Mouse (Mus musculus) midbrain, embryonic 11.5 days (tissue): ENCODE measurements around the gene Shbg. TPM values are rescaled to one million over a fixed set of nuclear protein-coding genes. Genes with fewer than 3 reads are reported as not detected.
A peak's percentile ranks its signal among the peaks of the same experiment; 100 is the strongest.

Experiments used
- ATAC-seq: fragments of 200-750 bp; cut with Nextera tagmentation; 2 replicates; pipeline ENCODE4 v1.8.0; 2017; ENCODE audit warnings: moderate TSS enrichment, moderate library complexity; ENCODE audit not compliant: low FRiP score
- DNase-seq: peaks from one replicate; pipeline ENCODE4 v3.0.0; 2015; ENCODE audit warnings: low spot score; ENCODE audit errors: missing footprints
- H3K27ac ChIP-seq: fragments of 300-500 bp; sonication (generic); 2 replicates; pipeline ENCODE4 v1.5.1; 2014; ENCODE audit warnings: low read depth, low read length
- H3K27me3 ChIP-seq: fragments of 300-500 bp; sonication (generic); 2 replicates; pipeline ENCODE4 v1.6.1; 2014; ENCODE audit warnings: mild to moderate bottlenecking, low read length, moderate library complexity, mixed read lengths; ENCODE audit not compliant: control insufficient read depth, insufficient read depth
- H3K36me3 ChIP-seq: fragments of 300-500 bp; sonication (generic); 2 replicates; pipeline ENCODE4 v1.6.1; 2014; ENCODE audit warnings: mild to moderate bottlenecking, low read length, moderate library complexity, mixed read lengths; ENCODE audit not compliant: control insufficient read depth, insufficient read depth
- H3K4me1 ChIP-seq: fragments of 300-500 bp; sonication (generic); 2 replicates; pipeline ENCODE4 v1.6.1; 2014; ENCODE audit warnings: low read length; ENCODE audit not compliant: control insufficient read depth, insufficient read depth
- H3K4me2 ChIP-seq: fragments of 300-500 bp; sonication (generic); 2 replicates; pipeline ENCODE4 v1.6.1; 2014; ENCODE audit warnings: mild to moderate bottlenecking, moderate library complexity
- H3K4me3 ChIP-seq: fragments of 300-500 bp; sonication (generic); 2 replicates; pipeline ENCODE4 v1.5.1; 2014; ENCODE audit warnings: low read depth, low read length
- H3K9ac ChIP-seq: fragments of 300-500 bp; sonication (generic); 2 replicates; pipeline ENCODE4 v1.6.1; 2014; ENCODE audit warnings: low read length
- H3K9me3 ChIP-seq: fragments of 300-500 bp; sonication (generic); 2 replicates; pipeline ENCODE4 v1.6.1; 2016; ENCODE audit warnings: low read length; ENCODE audit not compliant: control insufficient read depth
- WGBS: fragments of 180-500 bp; shearing (Covaris S2); extraction: QIAGEN DNeasy Blood & Tissue Kit; methylation state at CpG from one replicate; pipeline ENCODE4 v1.1.7; 2014; 5-methylcytosine and 5-hydroxymethylcytosine counted together
- polyA plus RNA-seq: library from polyadenylated mRNA; unstranded; fragments of >200 nt; fragmentation: Nextera tagmentation; extraction: Ambion mirVana; gene quantifications from 2 replicates; pipeline ENCODE4 v1.2.1, GENCODE M21; 2014

The Shbg gene
- polyA plus RNA-seq, 1 experiment from 2014 or later, result not detected

DNA sequence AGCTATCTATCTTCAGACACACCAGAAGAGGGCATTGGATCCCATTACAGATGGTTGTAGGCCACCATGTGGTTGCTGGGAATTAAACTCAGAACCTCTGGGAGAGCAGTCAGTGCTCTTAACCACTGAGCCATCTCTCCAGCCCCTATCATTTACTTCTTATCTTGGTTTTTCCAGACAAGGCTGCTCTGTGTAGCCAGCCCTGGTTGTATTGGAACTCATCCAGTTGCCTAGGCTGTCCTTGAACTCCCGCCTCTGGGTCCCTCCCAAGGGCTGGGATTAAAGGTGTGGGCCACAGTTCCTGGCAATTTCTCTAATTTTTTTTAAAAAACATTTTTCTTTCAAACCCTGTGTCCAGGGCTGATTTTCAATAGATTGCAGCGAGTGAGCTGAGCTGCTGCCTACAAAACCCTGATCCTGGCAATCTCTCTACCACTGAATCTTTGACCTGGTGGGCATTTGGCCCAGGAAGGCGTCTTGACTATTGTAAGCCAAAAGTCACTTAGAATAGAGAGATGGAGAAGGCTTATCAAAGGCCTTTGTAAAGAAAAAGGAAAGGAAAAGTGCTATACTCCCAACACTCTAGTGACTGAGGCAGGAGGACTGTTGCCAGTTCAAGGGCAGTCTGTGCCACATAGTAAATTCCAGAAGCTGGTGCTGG, 43.6 kb upstream of the Shbg start:
- Histone ChIP-seq H3K4me3 (peak overlapping the region; percentile 50), H3K4me2 (peak overlapping the region; percentile 55), H3K36me3 (peaks cover 32% of the 10 kb centered on the region), H3K4me1 (peaks cover 9% of the 10 kb centered on the region), H3K27ac (no peak overlapping the region), H3K9ac (peak overlapping the region; percentile 70), H3K27me3 (no peaks in the 10 kb centered on the region), H3K9me3 (no peaks in the 10 kb centered on the region)
- 80% methylated on average over 3 of the region's 3 CpGs for WGBS
- ATAC-seq (no peak), DNase-seq (peak; percentile 84)

DNA sequence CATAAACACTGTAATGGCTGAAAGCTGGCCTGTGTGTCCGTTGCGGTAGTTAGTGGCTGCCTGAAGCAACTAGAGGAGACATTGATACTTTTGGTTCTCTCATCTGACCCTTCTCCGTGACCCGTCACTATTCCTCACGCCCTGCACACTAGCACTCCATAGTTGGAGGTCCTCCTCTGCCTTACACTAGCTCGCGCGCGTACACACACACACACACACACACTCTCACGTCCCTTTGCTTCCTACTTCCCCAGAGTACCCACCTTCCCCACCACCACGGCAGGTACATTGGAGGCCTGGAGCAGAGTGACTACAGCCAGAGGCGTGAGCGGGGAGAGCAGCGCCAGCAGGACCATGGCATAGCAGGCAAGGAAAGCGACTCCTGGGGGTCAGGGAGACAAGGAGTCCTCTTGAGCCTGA, 39.8 kb upstream of the Shbg start:
- Histone ChIP-seq H3K4me3 (no peak overlapping the region), H3K36me3 (peaks cover 21% of the 10 kb centered on the region)

DNA sequence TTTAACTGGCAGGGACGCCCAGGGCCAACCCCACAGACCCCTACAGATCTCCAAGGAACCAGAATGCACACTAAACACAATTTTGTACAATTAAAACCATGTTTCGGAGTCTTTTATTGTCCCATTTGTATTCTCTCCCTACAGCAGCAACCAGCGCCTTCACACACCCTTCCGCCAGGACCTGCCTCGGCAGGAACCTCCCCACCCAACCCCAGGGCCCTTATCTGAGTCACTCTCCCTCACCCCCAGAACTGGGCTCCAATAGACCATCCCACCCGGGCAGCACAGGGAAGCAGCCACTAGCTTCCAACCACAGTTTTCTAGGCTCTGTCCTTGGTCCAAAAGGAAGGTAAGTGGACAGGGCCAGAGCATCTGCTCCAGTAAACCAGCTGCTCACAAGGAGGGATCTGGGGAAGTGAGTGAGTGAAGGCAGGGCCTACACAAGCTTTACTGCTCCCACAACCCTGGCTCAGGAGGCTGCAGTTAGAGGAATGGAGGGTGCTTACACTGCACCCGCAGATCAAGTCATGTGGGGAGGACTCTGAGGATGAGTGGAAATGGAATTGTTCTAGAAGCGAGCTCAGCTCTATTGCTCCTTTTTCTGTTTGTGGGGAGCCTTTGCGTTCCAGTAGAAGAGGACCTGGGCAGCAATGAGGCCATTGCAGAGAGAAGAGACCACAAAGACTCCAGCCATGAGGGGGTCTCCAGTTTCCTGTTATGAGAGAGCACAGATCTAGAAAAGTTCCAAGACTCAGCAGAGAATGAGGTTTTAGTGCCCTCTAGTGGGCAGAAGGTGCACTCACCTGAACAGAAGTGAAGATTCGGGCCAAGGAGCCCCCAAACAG, 39.1 kb upstream of the Shbg start:
- Histone ChIP-seq H3K9me3 (no peaks in the 10 kb centered on the region), H3K9ac (no peak overlapping the region), H3K4me3 (no peak overlapping the region), H3K36me3 (peaks cover 28% of the 10 kb centered on the region), H3K4me1 (peaks cover 11% of the 10 kb centered on the region), H3K4me2 (no peak overlapping the region), H3K27me3 (no peaks in the 10 kb centered on the region), H3K27ac (no peak overlapping the region)
- DNase-seq (peak; percentile 96), ATAC-seq (no peak)
- WGBS, result 80% methylated on average over 10 of the region's 10 CpGs

More for the DNA sequence above, 39.8 kb upstream of the Shbg start:
- 87% methylated on average over 15 of the region's 15 CpGs for WGBS
- DNase-seq, result peak; percentile 87
- ATAC-seq, result no peak
- Histone ChIP-seq H3K9me3 (no peaks in the 10 kb centered on the region), H3K4me1 (peaks cover 11% of the 10 kb centered on the region), H3K9ac (no peak overlapping the region), H3K4me2 (no peak overlapping the region), H3K27me3 (no peaks in the 10 kb centered on the region), H3K27ac (no peak overlapping the region)

DNA sequence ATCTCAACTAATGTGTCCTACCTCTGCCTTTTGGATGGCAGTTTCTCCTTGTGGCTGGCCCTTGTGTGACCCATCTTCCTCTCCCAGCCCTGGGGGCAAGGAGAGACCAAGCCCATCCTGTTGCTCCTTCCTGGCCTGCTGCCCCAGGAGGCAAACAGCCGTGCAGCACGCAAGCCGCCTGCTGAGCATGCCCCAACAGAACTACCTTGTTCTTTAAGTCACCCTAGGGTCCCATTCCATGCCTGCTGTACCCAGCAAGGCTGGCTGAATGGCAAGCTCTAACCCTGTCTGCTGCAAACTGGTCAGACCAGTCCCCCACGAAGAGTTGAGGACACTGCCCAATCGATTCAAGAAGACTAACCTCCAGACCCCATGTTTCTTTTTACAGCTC, 38.4 kb upstream of the Shbg start:
- H3K4me3 ChIP-seq, result no peak overlapping the region
- H3K4me2 ChIP-seq, result no peak overlapping the region
- DNase-seq (no peak), ATAC-seq (no peak)
- no peaks in the 10 kb centered on the region for H3K27me3 ChIP-seq
- H3K36me3 ChIP-seq, result peaks cover 28% of the 10 kb centered on the region
- H3K9ac ChIP-seq, result no peak overlapping the region
- 88% methylated on average over 5 of the region's 5 CpGs for WGBS
- H3K4me1 ChIP-seq, result 0 out of 2 replicates have a peak, but pooled peaks cover 4% of the 10 kb centered on the region
- no peaks in the 10 kb centered on the region for H3K9me3 ChIP-seq
- no peak overlapping the region for H3K27ac ChIP-seq

DNA sequence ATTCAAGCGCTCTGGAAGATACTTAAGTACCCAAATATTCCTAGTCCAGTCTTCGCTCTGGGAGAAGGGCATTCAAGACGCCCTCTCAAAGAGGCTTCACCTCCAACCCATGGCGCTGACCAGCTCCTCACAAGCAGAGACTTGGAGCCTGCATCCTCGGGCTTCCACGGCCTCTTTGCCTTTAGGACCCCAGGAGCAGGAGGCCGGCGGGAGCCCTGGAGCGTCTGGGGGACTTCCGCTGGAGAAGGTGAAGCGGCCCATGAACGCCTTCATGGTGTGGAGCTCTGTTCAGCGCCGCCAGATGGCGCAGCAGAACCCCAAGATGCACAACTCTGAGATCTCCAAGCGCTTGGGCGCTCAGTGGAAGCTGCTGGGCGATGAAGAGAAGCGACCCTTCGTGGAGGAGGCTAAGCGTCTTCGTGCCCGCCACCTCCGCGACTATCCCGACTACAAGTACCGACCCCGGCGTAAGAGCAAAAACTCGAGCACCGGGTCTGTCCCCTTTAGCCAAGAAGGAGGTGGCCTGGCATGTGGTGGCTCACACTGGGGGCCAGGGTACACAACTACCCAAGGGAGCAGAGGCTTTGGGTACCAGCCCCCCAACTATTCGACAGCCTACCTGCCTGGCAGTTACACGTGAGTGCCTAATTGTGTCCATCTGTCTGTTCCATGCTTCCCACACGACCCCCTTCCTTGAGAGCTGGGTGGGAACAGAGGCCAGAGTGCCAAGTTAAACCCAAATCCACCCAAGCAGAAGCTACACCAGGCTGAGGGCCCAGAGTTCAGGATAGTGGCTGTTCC, 37.8 kb upstream of the Shbg start, which contains the start of gene Sox15:
Gene Sox15, plus strand, starts transcription at position 51 of the 801 bp plus-strand sequence.
- Histone ChIP-seq H3K9me3 (no peaks in the 10 kb centered on the region), H3K4me2 (no peak within 1 kb of the TSS), H3K36me3 (peaks cover 33% of the 10 kb centered on the region), H3K27me3 (no peaks in the 10 kb centered on the region), H3K4me1 (0 out of 2 replicates have a peak, but pooled peaks cover 4% of the 10 kb centered on the region), H3K9ac (no peak within 1 kb of the TSS), H3K27ac (no peak within 1 kb of the TSS), H3K4me3 (no peak within 1 kb of the TSS)
- 22% methylated on average over 34 of the region's 34 CpGs for WGBS
- DNase-seq (peak; percentile 97), ATAC-seq (peak; percentile 65; the same call in 1 of the 2 replicates)

DNA sequence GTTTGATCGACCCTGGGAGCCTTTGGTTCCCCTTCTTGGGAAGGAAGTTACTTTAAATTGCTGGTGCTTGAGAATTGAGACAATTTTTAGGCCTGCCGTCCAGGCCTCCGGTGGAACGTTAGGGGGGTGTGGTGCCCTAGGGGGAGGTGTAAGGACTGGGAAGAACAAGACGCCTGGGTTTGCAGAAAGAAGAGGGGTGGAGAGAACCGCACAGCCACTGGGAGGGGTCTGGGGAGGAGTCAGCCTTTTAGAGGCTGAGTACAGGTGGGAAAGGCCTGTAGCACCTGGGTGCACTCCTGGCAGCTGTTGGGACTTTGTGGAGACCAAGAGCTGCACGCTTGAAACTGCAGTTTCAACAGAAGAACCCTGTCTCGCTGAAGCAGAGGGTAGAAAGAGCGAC, 37.1 kb upstream of the Shbg start:
- Histone ChIP-seq H3K36me3 (peaks cover 38% of the 10 kb centered on the region), H3K9me3 (no peaks in the 10 kb centered on the region), H3K27ac (no peak overlapping the region), H3K9ac (no peak overlapping the region), H3K4me1 (0 out of 2 replicates have a peak, but pooled peaks cover 4% of the 10 kb centered on the region), H3K4me3 (no peak overlapping the region), H3K4me2 (no peak overlapping the region), H3K27me3 (no peaks in the 10 kb centered on the region)
- ATAC-seq (no peak), DNase-seq (no peak)
- 44% methylated on average over 9 of the region's 9 CpGs for WGBS

DNA sequence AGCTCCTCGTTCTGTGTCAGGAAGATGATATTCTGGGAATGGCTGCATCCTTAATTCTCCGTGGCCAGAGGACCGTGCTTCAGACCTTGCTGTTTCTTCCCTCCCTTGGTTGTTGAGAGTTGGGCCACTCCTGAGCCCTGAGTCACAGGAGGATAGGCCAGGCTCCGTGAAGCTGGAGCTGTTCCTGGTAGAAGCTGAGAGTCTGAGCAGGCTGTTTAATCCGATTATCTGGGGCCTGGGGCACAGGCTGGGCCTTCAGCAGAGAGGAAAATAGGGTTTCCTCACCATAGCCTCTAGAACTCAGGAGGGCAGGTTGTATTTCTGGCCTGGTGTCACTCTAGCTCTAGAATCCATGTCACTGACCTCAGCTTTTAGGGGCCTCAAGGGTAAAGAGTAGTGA, 35.7 kb upstream of the Shbg start:
- no peak overlapping the region for H3K4me3 ChIP-seq
- ATAC-seq (no peak), DNase-seq (no peak)
- no peak overlapping the region for H3K4me2 ChIP-seq
- no peak overlapping the region for H3K9ac ChIP-seq
- peaks cover 43% of the 10 kb centered on the region for H3K36me3 ChIP-seq
- 0 out of 2 replicates have a peak overlapping the region, but pooled peaks have one; percentile 2 for H3K27ac ChIP-seq
- WGBS, result 60% methylated on average over 5 of the region's 5 CpGs
- no peaks in the 10 kb centered on the region for H3K27me3 ChIP-seq
- H3K9me3 ChIP-seq, result no peaks in the 10 kb centered on the region
- 0 out of 2 replicates have a peak, but pooled peaks cover 4% of the 10 kb centered on the region for H3K4me1 ChIP-seq

DNA sequence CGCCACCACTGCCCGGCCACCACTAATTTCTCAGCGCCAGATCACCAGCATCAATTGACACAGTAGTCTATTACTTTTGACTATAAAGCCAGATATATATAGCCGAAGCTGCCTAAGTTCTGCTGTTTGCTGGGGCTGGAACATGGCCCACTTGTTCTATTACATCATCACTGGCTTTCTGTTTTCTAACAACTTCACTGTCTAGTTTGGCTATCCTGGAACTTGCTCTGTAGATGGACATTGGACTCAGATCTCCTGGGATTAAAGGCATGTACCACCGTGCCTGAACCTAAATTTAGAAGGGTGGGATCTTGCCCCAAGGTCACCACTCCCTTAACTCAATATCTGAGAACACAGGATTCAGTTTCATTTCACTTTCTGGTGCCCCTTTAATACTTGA, 28.2 kb upstream of the Shbg start:
- no peak for ATAC-seq
- Histone ChIP-seq H3K36me3 (peaks cover 52% of the 10 kb centered on the region), H3K27ac (no peak overlapping the region), H3K9ac (no peak overlapping the region), H3K27me3 (no peaks in the 10 kb centered on the region), H3K4me3 (no peak overlapping the region), H3K4me2 (no peak overlapping the region), H3K9me3 (no peaks in the 10 kb centered on the region), H3K4me1 (no peaks in the 10 kb centered on the region)
- DNase-seq, result no peak
- 96% methylated on average over 5 of the region's 5 CpGs for WGBS
